Mouse (Mus musculus) activated CD4-positive, CD25-positive, alpha-beta regulatory T cell, adult 4 months (primary cell): ENCODE data around the gene Txnrd1. TPM values are rescaled to one million over a fixed set of nuclear protein-coding genes. Genes with fewer than 3 reads are reported as not detected.

Experiments
- ATAC-seq: one replicate; pipeline ENCODE4 v1.8.0; 2017
- polyA plus RNA-seq, 2 experiments: library from polyadenylated mRNA; unstranded; fragments of 100-300 nt; shearing (Covaris generic); gene quantifications; one replicate each; pipeline ENCODE4 v1.2.1; 2017

Gene Txnrd1
- polyA plus RNA-seq, 2 experiments from 2014 or later, result 27.5 to 28.0 TPM

DNA sequence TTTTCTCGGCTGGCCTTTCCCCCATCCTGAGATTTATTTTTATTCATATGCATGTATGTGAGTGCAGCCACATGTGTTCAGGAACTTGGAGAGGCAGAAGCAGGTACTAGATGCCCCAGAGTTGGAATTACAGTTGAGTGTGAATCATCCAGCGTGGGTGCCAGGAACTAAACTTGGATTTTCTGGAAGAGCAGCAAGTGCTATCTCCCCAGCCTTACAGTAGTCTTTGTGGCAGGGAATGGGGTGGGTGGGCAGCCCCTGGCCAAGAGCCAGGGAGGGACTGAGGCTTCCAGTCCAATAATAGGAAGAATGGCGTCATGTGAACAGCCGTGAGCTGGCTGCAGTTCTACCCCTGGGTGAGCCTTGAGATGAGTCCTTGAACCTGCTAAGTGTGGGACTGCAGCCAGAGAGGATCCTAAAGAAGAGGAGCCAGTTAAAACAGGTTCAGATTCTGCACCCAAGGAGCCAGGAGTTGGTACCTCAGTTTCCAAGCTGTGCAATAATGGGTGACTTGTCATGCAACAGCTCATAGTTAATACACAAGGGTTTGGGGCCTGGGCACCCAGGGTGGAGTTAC is 85.7 kb downstream of the Txnrd1 start:
- ATAC-seq, result no peak

DNA sequence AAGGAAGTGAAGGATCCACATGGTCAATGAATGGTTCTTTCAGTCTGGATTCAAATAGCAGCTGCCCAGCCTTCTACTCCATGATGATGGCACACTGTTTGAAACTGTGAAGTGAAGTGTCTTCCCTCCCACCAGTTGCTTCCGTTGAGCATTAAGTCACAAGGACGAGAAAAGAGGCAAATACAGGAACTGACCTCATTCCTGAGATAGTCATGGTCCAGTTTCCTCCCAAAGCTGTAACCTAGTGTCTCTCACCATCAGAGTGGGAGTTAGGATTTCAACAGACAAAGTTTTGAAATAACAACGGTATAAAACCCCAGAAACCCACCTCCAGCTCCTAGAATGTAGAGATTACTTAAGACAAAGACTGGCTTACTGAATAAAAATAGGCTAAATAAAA is 89.8 kb downstream of the Txnrd1 start:
- no peak for ATAC-seq

DNA sequence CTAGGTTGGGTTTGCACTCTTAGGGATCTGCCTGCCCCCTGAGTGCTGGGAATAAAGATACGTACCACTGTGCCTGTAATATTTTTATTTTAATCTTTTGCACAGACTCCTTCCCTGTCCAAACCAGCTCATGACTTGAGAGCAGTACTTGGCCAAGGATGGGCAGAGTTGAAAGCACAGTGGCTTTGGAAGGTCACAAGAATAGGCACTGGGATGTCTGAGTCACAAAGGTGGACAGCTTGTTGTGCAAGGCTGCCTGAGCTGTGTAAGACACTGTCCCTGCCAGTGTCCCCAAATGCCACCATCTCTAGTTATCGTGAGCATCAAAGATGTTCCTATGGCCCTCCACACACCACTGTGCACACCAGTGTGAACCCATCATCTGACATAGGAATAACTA is 91.0 kb downstream of the Txnrd1 start:
- no peak for ATAC-seq

DNA sequence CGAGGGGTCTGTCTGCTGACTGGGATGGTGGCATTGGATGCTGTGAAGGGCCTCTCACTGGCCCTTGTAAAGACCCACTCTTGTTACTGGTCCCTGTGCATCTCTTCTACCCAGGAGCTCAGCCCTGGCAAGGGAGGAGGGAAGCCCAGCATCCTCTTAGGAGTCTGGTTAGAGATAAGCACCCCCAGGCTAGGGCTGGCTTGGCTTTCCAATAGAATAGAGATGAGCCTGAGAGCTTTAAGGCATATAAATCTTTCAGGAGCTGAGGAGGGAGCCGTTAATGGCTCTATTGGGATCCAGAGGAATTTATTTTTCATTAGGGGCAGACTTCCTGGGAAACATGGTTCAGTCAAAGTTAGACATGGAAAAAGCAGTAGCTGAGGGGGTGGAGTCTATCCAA is 91.9 kb downstream of the Txnrd1 start:
- ATAC-seq, result no peak

DNA sequence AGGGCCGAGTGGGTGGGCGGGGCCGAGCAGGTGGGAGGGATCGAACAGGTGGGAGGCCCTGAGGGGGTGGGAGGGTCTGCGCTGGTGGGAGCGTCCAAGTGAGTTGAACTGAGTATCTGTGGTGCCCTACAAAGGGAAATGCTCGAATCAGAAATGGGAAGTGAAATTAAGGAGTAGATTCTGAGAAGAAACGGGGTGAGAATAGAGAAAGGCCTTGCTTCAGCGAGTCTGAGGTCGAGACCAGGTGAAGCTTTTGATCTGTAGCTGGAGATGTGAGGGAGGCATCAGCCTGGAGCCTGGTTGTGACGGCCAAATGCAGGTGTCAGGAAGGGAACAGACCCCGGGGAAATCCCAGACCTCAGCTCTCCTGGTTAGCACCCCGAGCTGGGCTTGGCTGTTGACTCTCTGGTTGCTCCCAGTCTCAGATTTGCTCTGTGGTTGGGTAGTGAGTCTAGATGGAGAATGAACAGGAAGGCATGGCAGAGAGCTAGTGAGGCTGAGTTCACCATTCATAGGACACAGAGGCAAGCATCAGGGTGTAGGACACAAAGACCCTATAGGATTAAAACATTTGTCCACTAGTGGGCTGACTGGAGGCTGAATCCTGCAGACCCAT is 101.4 kb downstream of the Txnrd1 start:
- ATAC-seq, result no peak

DNA sequence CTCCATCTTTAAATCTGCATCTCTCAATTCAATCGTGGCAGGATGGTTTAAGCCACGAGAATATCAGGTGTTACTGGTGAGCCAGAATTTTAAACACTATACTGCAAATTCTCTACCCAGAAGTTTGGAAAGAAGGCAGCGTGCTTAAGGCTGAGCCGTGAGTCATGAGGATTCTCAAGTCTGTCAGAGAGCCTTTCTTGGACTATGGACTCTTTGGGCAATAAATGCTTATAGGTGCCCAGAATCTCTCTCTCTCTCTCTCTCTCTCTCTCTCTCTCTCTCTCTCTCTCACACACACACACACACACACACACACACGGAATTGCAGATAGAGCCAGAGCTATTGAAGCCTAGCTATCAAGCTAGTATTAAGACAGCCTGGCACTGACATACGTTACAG is 102.0 kb downstream of the Txnrd1 start:
- ATAC-seq, result no peak

Other genes with a start within 250 kb of the Txnrd1 start
- gene 1190007I07Rik, start 210.7 kb upstream of the Txnrd1 start, polyA plus RNA-seq, result 10 to 100 TPM; 26.8 to 32.9 TPM
- gene Tdg, start 204.1 kb upstream of the Txnrd1 start, polyA plus RNA-seq, result 10 to 100 TPM; 23.3 to 24.5 TPM
- 1 to 10 TPM; 1.7 to 2.2 TPM for gene Glt8d2, start 143.3 kb upstream of the Txnrd1 start, polyA plus RNA-seq
- gene Hcfc2, start 137.8 kb upstream of the Txnrd1 start, polyA plus RNA-seq, result 10 to 100 TPM; 23.2 to 23.6 TPM
- 10 to 100 TPM; 78.3 to 81.3 TPM for gene Nfyb, start 69.8 kb upstream of the Txnrd1 start, polyA plus RNA-seq
- 1 to 10 TPM in 1 of 2 experiments, under 1 TPM in 1; 0.76 to 1.2 TPM for gene Eid3, start 32.7 kb downstream of the Txnrd1 start, polyA plus RNA-seq
- under 1 TPM; 0.53 to 0.78 TPM for gene Chst11, start 151.5 kb downstream of the Txnrd1 start, polyA plus RNA-seq